ENCODE assay signal across 26 mouse cellular contexts in the genomic region with DNA sequence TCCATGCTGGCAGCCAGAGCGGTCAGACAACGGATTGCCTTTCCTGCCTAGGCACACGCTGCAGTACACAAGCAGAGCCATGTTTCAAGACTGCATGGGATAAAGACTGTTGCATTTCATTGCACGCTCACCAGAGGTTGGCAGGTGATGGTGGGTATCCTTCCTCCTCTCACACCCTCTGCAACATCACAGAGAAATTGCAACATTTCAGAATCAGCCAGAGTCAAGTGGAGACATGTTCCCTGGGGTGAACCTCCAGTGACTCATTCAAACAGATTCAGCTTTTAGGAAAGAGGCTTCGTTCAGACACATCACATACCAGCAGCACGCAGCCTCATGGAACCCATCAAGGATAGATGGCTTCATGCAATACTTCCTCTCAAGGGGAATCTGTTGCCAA.
DNase-seq lines count a peak whose midpoint lies in the region; ATAC-seq and TF ChIP-seq lines count a peak whose summit lies in the region.
"Had no signal": no experiment of that assay in that cellular context is flagged by ENCODE, and none has a peak within 500 bp of the region (broad histone marks: within the 10 kb centered on the region; RNA-seq: fewer than 3 reads in every experiment).

No protein-coding gene starts in this region.

- no peak overlapping the region for H3K4me3 ChIP-seq in hindbrain, postnatal 0 days (ENCODE audit: low read length)
- H3K4me3 ChIP-seq: embryonic facial prominence, embryonic 12.5 days; heart, embryonic 12.5 days; layer of hippocampus, adult 2 months; limb, embryonic 12.5 days; liver, embryonic 12.5 days had no signal

- peak; percentile 38 for ATAC-seq in megakaryocyte, adult 5-6 weeks (ENCODE audit: poor library complexity, severe bottlenecking)
- ATAC-seq in hindbrain, postnatal 0 days: no peak
- ATAC-seq: activated CD4-positive, CD25-positive, alpha-beta regulatory T cell, adult 4 months; forebrain, embryonic 14.5 days; intestine, postnatal 0 days; liver, embryonic 12.5 days; midbrain, embryonic 16.5 days had no signal

- no peaks in the 10 kb centered on the region for H3K9me3 ChIP-seq in hindbrain, postnatal 0 days (ENCODE audit: low read length)
- H3K9me3 ChIP-seq: embryonic facial prominence, embryonic 12.5 days; heart, embryonic 12.5 days; limb, embryonic 12.5 days; liver, embryonic 12.5 days had no signal

- H3K4me1 ChIP-seq in hindbrain, postnatal 0 days (ENCODE audit: insufficient read depth, low read length): no peaks in the 10 kb centered on the region

- H3K27ac ChIP-seq in hindbrain, postnatal 0 days: no peak overlapping the region
- H3K27ac ChIP-seq: embryonic facial prominence, embryonic 12.5 days; layer of hippocampus, adult 2 months; limb, embryonic 12.5 days; liver, embryonic 12.5 days had no signal

- 92% methylated on average over 6 of the region's 6 CpGs for WGBS in hindbrain, postnatal 0 days

- peak; percentile 86 for DNase-seq in heart, adult 11 months
- DNase-seq in heart, postnatal 25 days (ENCODE audit: low spot score): no peak
- DNase-seq in urinary bladder, postnatal 14 days (ENCODE audit: low spot score): peak; percentile 26
- DNase-seq in urinary bladder, adult 2 months (ENCODE audit: low spot score): no peak
- no peak for DNase-seq in hindbrain, postnatal 0 days (ENCODE audit: low spot score)
- DNase-seq in T-cell, adult 2 months (ENCODE audit: low spot score): no peak
- no peak for DNase-seq in embryo, embryonic 10 days (ENCODE audit: low spot score)
- DNase-seq: adrenal gland, postnatal 14 days; cerebellum, adult 9-11 months; heart, adult 18-20 months; heart, postnatal 10 days; kidney, postnatal 25 days; layer of hippocampus, postnatal 36 days; lung, adult 18-20 months; lung, postnatal 14 days; thymus, postnatal 4 days had no signal

- H3K9ac ChIP-seq in hindbrain, postnatal 0 days (replicated peaks; ENCODE audit: low read length): no peak overlapping the region
- H3K9ac ChIP-seq: embryonic facial prominence, embryonic 12.5 days; heart, embryonic 12.5 days; limb, embryonic 12.5 days; liver, embryonic 12.5 days had no signal

- intact Hi-C loops in heart, postnatal 25 days (cut with DNase I): no loop called here

- no peaks in the 10 kb centered on the region for H3K36me3 ChIP-seq in hindbrain, postnatal 0 days (ENCODE audit: insufficient read depth, low read length)
- H3K36me3 ChIP-seq: heart, embryonic 12.5 days; limb, embryonic 12.5 days; liver, embryonic 12.5 days had no signal

- TF ChIP-seq CTCF in hindbrain, postnatal 0 days (IDR thresholded peaks at IDR 0.05; ENCODE audit: low read depth): no peak

- no peak overlapping the region for H3K4me2 ChIP-seq in hindbrain, postnatal 0 days (ENCODE audit: low read depth, low read length)
- H3K4me2 ChIP-seq: embryonic facial prominence, embryonic 12.5 days; heart, embryonic 12.5 days; limb, embryonic 12.5 days; liver, embryonic 12.5 days had no signal

- H3K27me3 ChIP-seq in hindbrain, postnatal 0 days (ENCODE audit: insufficient read depth, low read length): no peaks in the 10 kb centered on the region
- H3K27me3 ChIP-seq: embryonic facial prominence, embryonic 12.5 days; heart, embryonic 12.5 days; limb, embryonic 12.5 days; liver, embryonic 12.5 days had no signal

Comparison
In these comparisons a context has a peak if more than half of its experiments do, and no peak if none do; other contexts are left out.
1. DNase-seq: peak in heart, adult 11 months (single experiment) and urinary bladder, postnatal 14 days (single experiment); none in heart, postnatal 25 days (single experiment), urinary bladder, adult 2 months (single experiment), hindbrain, postnatal 0 days (single experiment), T-cell, adult 2 months (single experiment) and embryo, embryonic 10 days (single experiment).